Mouse (Mus musculus): ENCODE data around the gene Ptprg. TPM values are rescaled to one million over a fixed set of nuclear protein-coding genes. Genes with fewer than 3 reads are reported as not detected.

Gene Ptprg
- polyA plus RNA-seq, 1 experiment from 2014 or later, result not detected

DNA sequence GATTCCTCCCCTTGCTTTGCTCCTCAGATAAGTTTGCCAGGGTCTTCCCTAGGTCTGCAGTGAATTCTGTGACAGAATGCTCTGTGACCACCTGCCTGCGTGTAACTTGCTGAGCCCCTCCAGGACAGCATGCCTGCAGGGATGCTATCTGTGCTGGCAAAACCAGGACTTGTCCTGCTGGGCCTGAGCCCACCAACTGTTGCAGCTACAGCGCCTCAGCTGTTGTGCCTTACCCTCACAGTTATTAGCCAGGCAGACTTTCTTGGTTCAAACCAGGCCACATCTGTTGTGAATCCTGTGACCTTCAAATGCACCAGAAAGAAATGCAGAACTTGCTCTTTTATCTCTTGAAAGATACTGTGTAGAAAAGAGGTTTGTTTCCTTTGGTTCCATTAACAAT lies 151.5 kb downstream of the Ptprg start:
- Histone ChIP-seq H3K4me3 (ENCODE audit: inconsistent target) (no peak overlapping the region), H3K36me3 (ENCODE audit: inconsistent target) (no peaks in the 10 kb centered on the region), H3K27ac (no peak overlapping the region), H3K79me2 (ENCODE audit: inconsistent target) (no peaks in the 10 kb centered on the region)
- 75% methylated on average over 2 of the region's 2 CpGs for WGBS (ENCODE audit: missing documents)

DNA sequence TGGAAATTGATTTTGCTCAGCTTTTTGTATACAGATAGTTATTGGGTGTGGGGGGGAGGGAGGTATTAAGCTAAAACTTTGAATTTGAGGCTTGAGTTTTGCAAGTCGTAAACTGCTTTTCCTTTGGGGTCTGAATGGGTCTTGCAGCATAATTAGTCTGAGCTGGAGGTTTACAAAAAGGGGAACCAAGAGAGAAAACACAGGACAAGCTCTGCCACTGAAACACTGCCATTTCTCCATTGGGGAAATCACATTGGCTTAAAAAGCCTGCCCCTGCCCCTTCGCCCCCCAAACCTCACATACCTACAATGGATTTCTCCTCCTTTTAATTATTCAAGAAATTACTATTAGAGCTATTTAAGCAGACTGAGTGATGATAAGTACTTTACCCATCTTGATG lies 156.0 kb downstream of the Ptprg start:
- H3K4me3 ChIP-seq (ENCODE audit: inconsistent target), result no peak overlapping the region
- H3K36me3 ChIP-seq (ENCODE audit: inconsistent target), result no peaks in the 10 kb centered on the region
- no peaks in the 10 kb centered on the region for H3K79me2 ChIP-seq (ENCODE audit: inconsistent target)
- 0% methylated on average over 2 of the region's 2 CpGs for WGBS (ENCODE audit: missing documents)
- no peak overlapping the region for H3K27ac ChIP-seq

DNA sequence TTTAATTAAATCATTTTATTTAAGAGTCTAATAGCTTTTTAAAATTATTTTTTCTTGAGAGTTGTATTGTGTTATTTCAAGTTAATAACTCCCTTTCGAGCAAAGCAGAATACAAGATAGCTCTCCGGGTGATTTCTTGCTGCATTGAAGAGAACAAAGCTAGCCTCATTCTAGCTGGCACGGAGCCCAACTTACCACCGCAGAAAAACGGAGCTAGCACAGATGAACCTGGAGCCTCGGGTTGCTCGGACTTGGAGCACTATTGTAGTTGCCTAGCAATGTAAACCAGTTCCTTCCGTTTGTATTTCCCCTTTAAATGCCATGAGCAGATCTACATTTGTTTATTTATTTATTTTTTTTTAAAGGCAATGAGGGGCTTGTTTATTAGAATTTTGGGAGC lies 156.5 kb downstream of the Ptprg start:
- WGBS (ENCODE audit: missing documents), result 6% methylated on average over 8 of the region's 8 CpGs
- no peak overlapping the region for H3K27ac ChIP-seq
- no peaks in the 10 kb centered on the region for H3K36me3 ChIP-seq (ENCODE audit: inconsistent target)
- H3K79me2 ChIP-seq (ENCODE audit: inconsistent target), result no peaks in the 10 kb centered on the region
- no peak overlapping the region for H3K4me3 ChIP-seq (ENCODE audit: inconsistent target)

DNA sequence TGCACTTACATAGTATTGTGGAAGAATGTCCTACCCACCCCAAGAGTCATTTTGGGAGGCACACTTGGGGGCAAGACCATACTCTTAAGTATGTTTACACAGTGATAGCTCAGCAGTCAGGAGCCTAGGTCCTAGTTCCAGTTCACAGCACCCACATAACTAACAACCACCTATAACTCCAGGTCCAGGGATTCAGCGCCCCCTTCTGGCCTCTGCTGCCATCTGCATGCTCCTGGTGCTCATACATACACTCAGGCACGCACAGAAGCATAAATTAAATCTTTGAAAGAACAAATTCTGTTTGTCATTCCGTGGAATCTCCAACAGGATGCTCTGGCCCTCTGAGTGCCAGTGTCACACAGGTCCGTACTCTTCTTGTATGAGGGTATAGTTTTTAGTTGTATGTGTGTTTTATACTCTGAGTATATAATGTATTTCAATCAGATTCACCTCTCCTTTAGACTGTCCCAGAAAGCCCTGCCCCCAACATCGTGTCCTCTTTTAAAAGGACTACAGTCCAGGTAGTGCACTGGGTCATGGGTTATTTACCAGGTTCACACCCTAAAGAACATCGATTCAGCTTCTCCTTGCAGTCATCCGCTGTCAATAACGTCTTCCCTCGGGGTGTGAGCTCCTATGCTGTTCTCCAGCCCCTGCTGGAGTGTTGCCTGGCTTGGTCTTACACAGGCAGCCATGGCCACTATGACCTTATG lies 157.2 kb downstream of the Ptprg start:
- no peak overlapping the region for H3K27ac ChIP-seq
- H3K4me3 ChIP-seq (ENCODE audit: inconsistent target), result no peak overlapping the region
- no peaks in the 10 kb centered on the region for H3K79me2 ChIP-seq (ENCODE audit: inconsistent target)
- 88% methylated on average over 9 of the region's 9 CpGs for WGBS (ENCODE audit: missing documents)
- H3K36me3 ChIP-seq (ENCODE audit: inconsistent target), result no peaks in the 10 kb centered on the region

DNA sequence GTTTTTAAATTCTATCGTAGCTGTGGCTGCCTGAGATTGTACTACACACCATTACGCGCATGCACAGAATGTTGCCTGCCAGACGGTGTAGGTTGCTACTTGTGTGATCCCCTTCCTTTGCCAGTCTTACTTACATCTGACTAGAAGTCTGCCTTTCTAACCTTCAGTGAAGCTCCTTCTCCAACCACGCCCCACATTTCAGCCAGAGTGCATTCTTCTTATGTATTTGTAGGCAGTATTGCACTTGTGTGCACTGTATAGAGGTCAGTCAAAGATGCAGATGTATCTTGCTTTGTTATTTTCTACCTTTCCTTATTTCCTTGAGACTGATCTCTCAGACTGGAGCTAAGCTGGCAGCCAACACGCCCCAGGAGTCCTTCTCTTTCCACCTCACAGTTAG lies 158.8 kb downstream of the Ptprg start:
- Histone ChIP-seq H3K27ac (no peak overlapping the region), H3K4me3 (ENCODE audit: inconsistent target) (no peak overlapping the region), H3K79me2 (ENCODE audit: inconsistent target) (no peaks in the 10 kb centered on the region), H3K36me3 (ENCODE audit: inconsistent target) (no peaks in the 10 kb centered on the region)
- 95% methylated on average over 6 of the region's 6 CpGs for WGBS (ENCODE audit: missing documents)

DNA sequence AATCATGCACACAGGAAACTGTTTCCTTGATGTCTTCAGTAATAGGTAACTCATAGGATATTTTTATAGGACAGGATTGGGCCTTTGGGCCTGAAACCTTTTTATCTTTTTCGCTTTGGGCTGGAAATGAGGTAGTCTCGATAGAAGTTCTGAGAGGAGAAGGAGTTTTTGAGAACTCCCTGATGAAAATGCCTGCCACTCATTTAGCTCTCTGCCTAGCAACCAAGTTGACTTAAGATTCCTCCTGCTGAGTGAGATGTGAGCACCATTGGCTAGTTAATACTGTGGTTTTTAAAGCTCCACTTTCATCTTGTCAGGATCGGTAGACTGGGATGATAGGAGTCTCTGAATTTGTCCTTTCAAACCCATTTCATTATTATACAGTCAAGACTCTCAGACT lies 162.9 kb downstream of the Ptprg start:
- 94% methylated on average over 3 of the region's 3 CpGs for WGBS (ENCODE audit: missing documents)
- H3K36me3 ChIP-seq (ENCODE audit: inconsistent target), result no peaks in the 10 kb centered on the region
- no peaks in the 10 kb centered on the region for H3K79me2 ChIP-seq (ENCODE audit: inconsistent target)
- H3K4me3 ChIP-seq (ENCODE audit: inconsistent target), result no peak overlapping the region
- no peak overlapping the region for H3K27ac ChIP-seq

DNA sequence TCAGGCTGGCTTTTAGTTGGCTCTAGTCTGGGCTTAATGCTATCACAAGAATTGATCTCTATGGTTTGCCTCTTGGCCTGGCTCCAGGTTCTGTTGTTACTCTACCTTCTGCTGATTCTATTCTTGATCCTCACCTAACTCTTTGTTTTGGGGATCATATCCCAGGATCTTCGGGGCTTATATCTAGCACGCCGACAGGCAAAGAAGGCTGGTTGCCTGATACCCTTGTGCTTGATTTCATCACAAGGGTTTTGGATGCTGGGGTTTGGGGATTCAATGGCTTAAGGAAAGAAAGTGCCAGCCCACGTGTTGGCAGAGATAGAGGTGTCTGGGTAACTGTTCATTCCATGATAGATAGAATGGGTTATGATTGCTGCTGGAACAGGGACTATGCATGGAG lies 164.9 kb downstream of the Ptprg start:
- 89% methylated on average over 4 of the region's 4 CpGs for WGBS (ENCODE audit: missing documents)
- no peak overlapping the region for H3K4me3 ChIP-seq (ENCODE audit: inconsistent target)
- no peaks in the 10 kb centered on the region for H3K79me2 ChIP-seq (ENCODE audit: inconsistent target)
- no peak overlapping the region for H3K27ac ChIP-seq
- no peaks in the 10 kb centered on the region for H3K36me3 ChIP-seq (ENCODE audit: inconsistent target)

DNA sequence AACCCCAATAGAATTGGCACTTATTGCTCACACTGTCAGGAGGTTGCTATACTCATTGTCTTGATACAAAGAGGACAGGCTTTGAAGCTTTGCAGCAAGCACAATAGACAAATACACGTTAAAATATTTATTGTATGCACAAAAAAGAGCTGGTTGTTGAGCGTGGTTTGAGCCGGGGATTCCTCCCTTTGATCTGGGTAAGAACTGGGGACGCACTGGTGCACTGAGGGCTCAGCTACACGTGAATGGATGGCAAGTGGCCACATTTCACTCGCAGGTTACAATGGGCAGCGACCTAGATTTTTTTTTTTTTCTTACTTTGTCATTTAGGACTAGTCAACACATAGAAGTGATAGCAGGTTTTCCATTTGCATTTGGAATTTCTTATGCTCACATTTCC lies 165.9 kb downstream of the Ptprg start:
- Histone ChIP-seq H3K4me3 (ENCODE audit: inconsistent target) (no peak overlapping the region), H3K36me3 (ENCODE audit: inconsistent target) (no peaks in the 10 kb centered on the region), H3K27ac (no peak overlapping the region), H3K79me2 (ENCODE audit: inconsistent target) (no peaks in the 10 kb centered on the region)
- 82% methylated on average over 7 of the region's 7 CpGs for WGBS (ENCODE audit: missing documents)

DNA sequence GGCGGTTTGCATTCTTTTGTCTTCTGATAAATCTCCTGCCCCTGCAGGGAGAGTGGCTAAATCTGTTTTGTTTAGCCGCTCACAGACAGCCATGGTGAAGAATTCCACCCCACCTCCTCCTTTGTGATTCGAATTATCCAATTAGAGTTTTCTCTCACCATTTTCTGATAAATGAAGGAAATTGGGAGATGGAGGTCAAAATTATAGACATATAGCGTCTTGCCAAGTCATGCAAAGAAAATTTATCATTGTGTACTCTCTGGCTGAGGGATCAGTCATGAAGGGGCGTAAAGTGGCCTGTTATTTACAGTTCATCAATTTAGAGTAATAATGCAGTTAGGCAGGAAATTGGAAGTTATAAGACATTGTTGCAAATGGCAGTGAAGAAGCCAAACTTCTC lies 168.8 kb downstream of the Ptprg start:
- 91% methylated on average over 5 of the region's 5 CpGs for WGBS (ENCODE audit: missing documents)

DNA sequence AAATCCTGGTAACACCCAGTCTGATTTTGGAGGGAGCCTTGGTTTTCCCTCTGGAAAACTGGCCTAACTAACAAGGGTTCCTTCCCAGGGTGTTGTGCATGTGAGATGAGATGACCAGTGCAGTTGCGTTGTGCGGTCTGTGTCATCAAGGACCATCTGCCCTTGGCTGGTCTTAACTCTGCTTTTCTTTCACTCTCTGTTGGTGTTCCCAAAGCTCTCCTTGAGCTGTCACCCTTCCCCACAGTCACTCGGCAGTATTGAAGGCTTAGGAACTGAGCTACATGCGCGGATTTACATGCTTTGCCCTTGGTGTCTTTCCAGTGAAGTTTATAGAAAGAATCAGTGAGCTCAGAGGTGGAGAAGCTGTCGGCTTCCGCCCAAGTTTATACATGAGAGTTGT lies 170.5 kb downstream of the Ptprg start:
- H3K36me3 ChIP-seq (ENCODE audit: inconsistent target), result no peaks in the 10 kb centered on the region
- WGBS (ENCODE audit: missing documents), result 92% methylated on average over 7 of the region's 7 CpGs
- H3K79me2 ChIP-seq (ENCODE audit: inconsistent target), result no peaks in the 10 kb centered on the region

More for the DNA sequence above, 168.8 kb downstream of the Ptprg start:
- Histone ChIP-seq H3K27ac (no peak overlapping the region), H3K4me3 (ENCODE audit: inconsistent target) (no peak overlapping the region), H3K79me2 (ENCODE audit: inconsistent target) (no peaks in the 10 kb centered on the region), H3K36me3 (ENCODE audit: inconsistent target) (no peaks in the 10 kb centered on the region)

DNA sequence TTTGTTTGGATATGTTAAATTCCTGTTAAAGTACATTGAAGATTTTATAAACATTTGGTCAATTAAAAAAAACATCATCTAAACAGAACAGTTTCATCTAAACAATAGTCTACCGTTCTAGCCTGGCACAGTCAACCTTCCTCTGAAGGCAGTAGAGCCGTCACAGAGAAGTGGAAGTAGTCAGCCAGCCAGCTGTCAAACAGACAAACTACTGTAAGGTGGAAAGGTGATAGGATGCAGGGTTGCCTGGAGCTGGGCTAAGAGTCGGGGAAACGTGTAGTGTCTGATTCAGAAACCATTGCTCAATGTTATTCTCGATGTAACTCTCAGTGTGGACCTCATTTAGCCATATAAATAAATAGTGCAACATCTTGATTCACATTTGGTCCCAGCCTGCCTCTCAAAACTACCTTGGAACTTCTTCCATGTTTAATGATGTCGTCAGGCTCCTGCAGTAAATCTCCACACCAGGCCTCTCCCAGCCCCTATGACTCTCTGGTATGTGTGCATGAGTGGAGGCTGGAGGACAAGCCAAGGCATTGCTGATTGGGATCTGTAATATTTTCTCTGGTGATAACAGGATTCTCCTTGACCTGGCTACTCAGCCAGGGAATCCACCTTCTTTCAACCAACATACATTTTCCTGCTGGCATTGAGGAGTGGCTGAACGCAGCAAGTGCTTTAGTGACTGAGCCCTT lies 178.0 kb downstream of the Ptprg start:
- WGBS (ENCODE audit: missing documents), result 25% methylated on average over 7 of the region's 7 CpGs
- H3K4me3 ChIP-seq (ENCODE audit: inconsistent target), result no peak overlapping the region

More for the DNA sequence above, 170.5 kb downstream of the Ptprg start:
- Histone ChIP-seq H3K4me3 (ENCODE audit: inconsistent target) (no peak overlapping the region), H3K27ac (no peak overlapping the region)

DNA sequence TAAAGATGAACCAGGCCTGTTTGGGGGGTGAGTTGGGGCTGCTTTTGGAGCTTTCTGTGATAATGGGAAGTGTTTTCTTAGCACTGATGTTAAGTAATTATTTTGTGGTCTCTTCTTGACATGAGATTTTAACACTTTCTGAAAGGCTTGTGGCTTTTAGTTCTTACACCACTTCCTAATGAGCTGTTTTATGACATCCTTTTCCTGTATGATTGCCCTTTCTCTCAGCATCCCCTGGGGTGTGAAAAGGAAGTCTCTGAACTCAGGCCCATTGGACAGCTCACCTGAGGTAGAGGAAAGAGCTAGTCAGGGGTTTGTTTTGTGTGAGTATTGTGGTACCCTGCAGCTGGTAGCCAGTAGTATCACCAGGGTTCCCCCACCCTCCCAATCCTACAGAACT lies 179.0 kb downstream of the Ptprg start:
- no peak overlapping the region for H3K27ac ChIP-seq
- no peaks in the 10 kb centered on the region for H3K79me2 ChIP-seq (ENCODE audit: inconsistent target)

More for the DNA sequence above, 178.0 kb downstream of the Ptprg start:
- no peaks in the 10 kb centered on the region for H3K79me2 ChIP-seq (ENCODE audit: inconsistent target)
- no peak overlapping the region for H3K27ac ChIP-seq
- H3K36me3 ChIP-seq (ENCODE audit: inconsistent target), result no peaks in the 10 kb centered on the region

DNA sequence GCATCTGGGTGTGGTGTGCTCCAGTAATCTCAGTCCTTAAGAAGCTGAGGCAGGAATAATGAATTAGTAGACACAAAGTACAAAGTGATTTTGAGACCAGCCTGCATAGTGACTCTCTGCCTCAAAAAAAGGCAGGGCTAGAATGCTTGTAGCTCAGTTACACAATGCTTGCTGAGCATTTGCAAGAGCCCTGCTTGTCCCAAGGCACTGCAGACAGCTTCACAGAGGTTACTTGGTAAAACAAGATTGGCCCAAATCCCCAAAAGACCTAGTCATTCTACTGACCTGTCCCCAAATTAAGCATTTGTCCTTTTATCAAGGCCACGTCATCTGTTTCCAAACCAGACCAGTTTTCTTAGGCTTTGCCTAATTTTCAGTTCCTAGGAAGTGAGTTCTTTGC lies 190.4 kb downstream of the Ptprg start:
- no peak overlapping the region for H3K4me3 ChIP-seq (ENCODE audit: inconsistent target)
- no peak overlapping the region for H3K27ac ChIP-seq
- no peaks in the 10 kb centered on the region for H3K36me3 ChIP-seq (ENCODE audit: inconsistent target)
- 100% methylated on average over 1 of the region's 1 CpGs for WGBS (ENCODE audit: missing documents)
- no peaks in the 10 kb centered on the region for H3K79me2 ChIP-seq (ENCODE audit: inconsistent target)

More for the DNA sequence above, 179.0 kb downstream of the Ptprg start:
- Histone ChIP-seq H3K36me3 (ENCODE audit: inconsistent target) (no peaks in the 10 kb centered on the region), H3K4me3 (ENCODE audit: inconsistent target) (no peak overlapping the region)

DNA sequence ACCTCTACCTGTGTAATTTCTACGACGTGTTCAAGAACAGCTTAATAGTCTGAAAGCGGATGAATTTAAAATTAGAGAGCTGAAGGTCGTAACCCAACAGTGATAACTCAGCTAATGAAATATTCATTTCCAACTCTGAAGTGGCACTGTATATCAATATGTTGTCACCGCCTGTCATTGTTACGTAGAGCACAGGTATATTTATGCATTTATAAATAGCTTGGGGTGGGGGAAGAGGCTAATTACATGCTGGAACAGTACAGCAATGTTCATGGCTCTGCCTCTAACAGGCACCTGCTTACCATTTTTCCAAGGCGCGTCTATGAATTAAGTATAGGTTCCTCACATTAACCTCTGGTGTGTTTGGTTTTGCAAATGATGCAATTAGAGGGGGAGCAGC lies 199.3 kb downstream of the Ptprg start:
- H3K4me3 ChIP-seq (ENCODE audit: inconsistent target), result no peak overlapping the region
- H3K36me3 ChIP-seq (ENCODE audit: inconsistent target), result no peaks in the 10 kb centered on the region
- 91% methylated on average over 8 of the region's 8 CpGs for WGBS (ENCODE audit: missing documents)
- H3K27ac ChIP-seq, result no peak overlapping the region
- H3K79me2 ChIP-seq (ENCODE audit: inconsistent target), result no peaks in the 10 kb centered on the region

DNA sequence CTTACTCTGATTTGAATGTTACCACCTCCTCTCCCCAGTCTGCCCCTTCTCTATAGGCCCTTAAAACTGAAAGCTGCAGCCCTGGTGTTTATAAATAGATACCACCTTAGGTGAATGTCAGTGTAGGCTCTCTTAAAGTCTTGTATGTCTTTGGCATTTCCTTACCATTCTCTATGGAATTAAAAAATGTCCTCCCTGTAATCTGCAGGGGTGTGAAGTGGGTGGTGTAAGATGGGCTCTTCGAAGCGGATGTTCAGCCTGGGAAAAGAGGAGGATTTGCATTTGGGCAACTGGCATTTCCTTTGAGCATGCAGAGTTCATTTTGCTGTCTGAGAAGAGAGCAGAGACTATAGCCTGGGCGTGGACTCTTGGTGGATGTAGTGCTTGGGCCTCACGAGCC lies 201.3 kb downstream of the Ptprg start:
- no peaks in the 10 kb centered on the region for H3K79me2 ChIP-seq (ENCODE audit: inconsistent target)
- H3K36me3 ChIP-seq (ENCODE audit: inconsistent target), result no peaks in the 10 kb centered on the region
- no peak overlapping the region for H3K4me3 ChIP-seq (ENCODE audit: inconsistent target)
- 82% methylated on average over 4 of the region's 4 CpGs for WGBS (ENCODE audit: missing documents)
- no peak overlapping the region for H3K27ac ChIP-seq
